Mouse (Mus musculus) retina, postnatal 7 days (tissue): ENCODE results near the gene Fam217a.
A peak's percentile ranks its signal among the peaks of the same experiment; 100 is the strongest.
"Not testable (repeated sequence)": the region's sequence is repeated elsewhere in the genome, so short reads cannot be mapped to it uniquely, and the experiment has no call there.

Experiments used
- DNase-seq: peaks from one replicate; pipeline ENCODE4 v3.0.0-alpha.2; 2012; ENCODE audit warnings: low read depth, low spot score

Fam217a gene

GRCm38 (mm10) chr13:34874736-34875135, 49.4 kb downstream of the Fam217a start:
- not testable (repeated sequence) for DNase-seq

DNA sequence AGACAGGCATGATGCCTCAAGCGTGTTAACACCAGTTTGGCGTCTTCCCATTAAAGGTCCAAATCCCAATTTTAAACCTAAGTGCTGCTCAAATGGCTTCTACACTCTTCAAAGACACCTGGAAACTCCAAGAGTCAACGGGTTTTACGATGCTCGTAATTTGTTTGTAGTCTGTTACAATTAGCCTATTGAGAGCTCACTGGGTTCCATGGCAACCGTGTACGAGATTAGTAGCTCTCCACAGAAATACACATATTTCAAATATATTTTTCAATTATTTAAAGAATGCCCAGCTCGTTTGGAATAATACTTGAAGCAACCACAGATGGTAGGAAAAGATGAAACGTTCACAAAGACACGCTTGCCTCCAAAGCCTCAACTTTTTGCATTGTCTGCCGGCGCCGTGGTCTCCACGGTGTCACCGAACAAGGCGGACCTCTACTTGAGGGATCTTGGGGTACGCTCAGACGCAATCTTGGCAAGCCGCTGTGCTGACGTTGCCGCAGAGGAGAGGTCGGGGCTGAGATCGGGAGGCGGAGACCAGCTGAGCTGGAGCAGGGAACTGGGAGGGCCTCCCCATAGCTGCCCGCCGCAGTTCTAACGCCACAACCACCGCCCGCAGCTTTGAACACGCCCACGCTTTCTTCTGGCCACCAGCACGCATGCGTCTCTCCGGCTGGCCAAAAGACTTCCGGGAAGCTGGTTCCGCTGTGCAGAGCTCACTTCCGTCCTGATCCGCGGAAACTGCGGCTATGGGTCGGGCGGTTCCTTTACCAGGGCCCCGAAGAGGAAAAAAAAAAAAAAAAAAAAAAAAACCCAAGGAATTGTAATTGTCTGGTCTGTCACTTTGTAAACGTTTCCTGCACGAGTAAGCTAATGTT, 50.1 kb downstream of the Fam217a start:
- DNase-seq = peak; percentile 89

GRCm38 (mm10) chr13:34864420-34865169, 59.5 kb downstream of the Fam217a start:
- peak; percentile 74 for DNase-seq

- DNase-seq = not testable (repeated sequence)
Observed at GRCm38 (mm10) chr13:34861166-34861565, 62.9 kb downstream of the Fam217a start.
